Comparison of ENCODE assay signal across 8 mouse cellular contexts in the genomic region with DNA sequence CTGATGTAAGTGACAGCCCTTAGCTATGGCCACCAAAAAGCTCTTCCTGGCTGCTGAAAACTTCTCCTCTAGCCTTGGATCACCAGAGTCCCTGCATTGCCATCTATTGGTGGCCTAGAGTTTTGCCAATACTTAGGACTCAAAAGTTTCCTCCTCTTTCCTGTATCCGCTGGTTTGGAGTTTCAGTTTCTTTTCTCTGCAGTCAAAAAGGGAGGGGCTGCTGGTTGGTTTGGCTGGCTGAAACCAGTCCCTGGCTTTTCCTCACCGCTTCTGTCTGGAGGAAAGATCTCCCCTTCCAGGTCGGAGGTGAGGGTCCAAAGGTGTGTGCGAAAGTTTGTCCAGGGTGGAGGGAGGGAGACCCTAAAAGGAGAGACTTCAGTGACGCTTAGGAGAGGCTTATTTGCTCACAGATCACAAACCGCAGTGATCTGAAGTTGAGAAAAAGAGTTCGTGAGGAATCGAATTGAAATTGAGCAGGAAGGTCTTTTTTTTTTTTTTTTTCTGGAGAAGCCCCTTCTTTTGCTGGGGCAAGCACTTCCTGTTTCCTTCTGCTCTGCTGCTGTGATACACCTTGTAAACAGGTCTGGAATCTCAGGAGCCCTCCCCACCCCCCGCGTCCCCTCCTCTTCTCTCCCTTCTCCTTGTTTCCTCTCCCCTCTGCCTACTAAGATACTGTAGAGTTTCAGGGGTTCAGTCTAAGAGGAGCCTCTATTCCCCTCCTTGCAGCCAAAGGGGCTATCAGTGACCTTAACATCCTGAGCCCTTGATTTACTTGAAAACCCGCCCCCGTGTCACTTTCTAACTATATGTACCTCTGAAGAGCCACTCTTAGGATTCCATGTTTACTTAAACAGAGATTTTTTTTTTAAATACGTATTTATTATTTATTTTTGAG. TPM values are rescaled to one million over a fixed set of nuclear protein-coding genes. Genes with fewer than 3 reads are reported as not detected.
DNase-seq lines count a peak whose midpoint lies in the region; ATAC-seq and TF ChIP-seq lines count a peak whose summit lies in the region.

A gene (plus strand): TSS at position 171 of the 895 bp plus-strand sequence.

- H3K4me1 ChIP-seq in ES-Bruce4 (ENCODE audit: control insufficient read depth, insufficient read depth, low read length), result no peaks in the 10 kb centered on the region
- no peaks in the 10 kb centered on the region for H3K4me1 ChIP-seq in forebrain, embryonic 12.5 days

- H3K27ac ChIP-seq in ES-Bruce4 (ENCODE audit: insufficient read depth, low read length), result peak within 1 kb of the TSS; percentile 100
- H3K27ac ChIP-seq in forebrain, embryonic 12.5 days, result no peak within 1 kb of the TSS

- 0 out of 2 replicates have a peak, but pooled peaks have one; percentile 57 for TF ChIP-seq EP300 in ES-Bruce4 (IDR thresholded peaks at IDR 0.05; ENCODE audit: insufficient read depth, low read depth, low read length)

- H3K9me3 ChIP-seq in ES-Bruce4 (replicated peaks; ENCODE audit: control insufficient read depth, insufficient read depth, low read length, poor library complexity, severe bottlenecking), result no peaks in the 10 kb centered on the region
- no peaks in the 10 kb centered on the region for H3K9me3 ChIP-seq in forebrain, embryonic 12.5 days

- H3K9ac ChIP-seq in ES-Bruce4 (ENCODE audit: low read depth, poor library complexity, severe bottlenecking), result peak within 1 kb of the TSS; percentile 92
- H3K9ac ChIP-seq in forebrain, embryonic 12.5 days, result peak within 1 kb of the TSS; percentile 17; the same call in 1 of the 2 replicates

- peak within 1 kb of the TSS; percentile 44 for H3K4me2 ChIP-seq in forebrain, embryonic 12.5 days

- TF ChIP-seq CTCF in ES-Bruce4 (IDR thresholded peaks at IDR 0.05; ENCODE audit: low read depth, low read length), result no peak

- intact Hi-C loops in heart, postnatal 25 days (cut with DNase I), result loop anchor here (5.0 to 10.0 kb wide), 2 partner anchors 43 to 200 kb away; a partner anchor contains a TSS

- whole genome bisulfite sequencing in forebrain, embryonic 12.5 days, result 8% methylated on average over 13 of the region's 13 CpGs

- DNase-seq in adrenal gland, postnatal 36 days, result peak; percentile 41 to 76
- DNase-seq in heart, postnatal 25 days (ENCODE audit: low spot score), result peak; percentile 38
- DNase-seq in kidney, postnatal 4 days, result peak; percentile 52 to 72
- DNase-seq in lung, postnatal 10 days, result peak; percentile 83
- peak; percentile 39 for DNase-seq in ovary, adult 18-20 months (ENCODE audit: low spot score)
- DNase-seq in thymus, postnatal 36 days, result peak; percentile 54 to 62

- ATAC-seq in forebrain, embryonic 12.5 days (ENCODE audit: low FRiP score), result peak; percentile 41; the same call in 1 of the 2 replicates

- peak within 1 kb of the TSS; percentile 81 for H3K4me3 ChIP-seq in ES-Bruce4 (ENCODE audit: low read depth, low read length)
- peak within 1 kb of the TSS; percentile 29 for H3K4me3 ChIP-seq in forebrain, embryonic 12.5 days (replicated peaks)

- peak; percentile 26 for TF ChIP-seq POLR2A in ES-Bruce4 (IDR thresholded peaks at IDR 0.05; ENCODE audit: insufficient read depth, low read length)

- no peaks in the 10 kb centered on the region for H3K36me3 ChIP-seq in ES-Bruce4 (ENCODE audit: control insufficient read depth, insufficient read depth, low read length, poor library complexity, severe bottlenecking)
- H3K36me3 ChIP-seq in forebrain, embryonic 12.5 days (replicated peaks), result no peaks in the 10 kb centered on the region

- H3K27me3 ChIP-seq in ES-Bruce4 (ENCODE audit: control insufficient read depth, insufficient read depth, low read length, poor library complexity, severe bottlenecking), result no peaks in the 10 kb centered on the region
- no peaks in the 10 kb centered on the region for H3K27me3 ChIP-seq in forebrain, embryonic 12.5 days

RNA-seq across cellular contexts. Expression of the gene that starts here (rescaled TPM):
- 10.6 and 11.6 TPM in 2 replicates for polyA plus RNA-seq in ES-Bruce4 (2011; ENCODE audit: insufficient read depth, insufficient read length, low read depth, missing spikeins)
- total RNA-seq in adrenal gland, postnatal 36 days (2021), result 10 to 100 TPM in 1 of 2 experiments, 1 to 10 TPM in 1; 7.3 to 10.5 TPM
- 0.53 and 1.1 TPM in 2 replicates for polyA plus RNA-seq in forebrain, embryonic 12.5 days (2016; fragmentation: Nextera tagmentation; extraction: Ambion mirVana)
- 1 to 10 TPM; 3.9 to 4.1 TPM for total RNA-seq in heart, postnatal 25 days (2021)
